Mouse (Mus musculus) gastrocnemius, adult 8-10 months (tissue): Measurements from ENCODE around the gene Zfp169. TPM values are rescaled to one million over a fixed set of nuclear protein-coding genes. Genes with fewer than 3 reads are reported as not detected.

Experiments used
- DNase-seq, 2 experiments: peaks; one replicate each; pipeline ENCODE4 v3.0.0; 2022; ENCODE audit warnings: low spot score in 2 of 2
- total RNA-seq, 4 experiments: library from RNA; stranded (reverse); gene quantifications; 2 replicates each; pipeline ENCODE4 v1.2.4; 2022

Gene Zfp169
- 1 to 10 TPM; 3.0 to 3.9 (median 3.7) TPM for total RNA-seq

- peak; percentile 61 to 71 for DNase-seq
These were observed at the start of gene Zfp169, which contains the start of gene A830005F24Rik for GRCm38 (mm10) chr13:48513003-48513929. Zfp169 (minus strand) TSS chr13:48513451. A830005F24Rik (plus strand) TSS chr13:48513570.

- peak in 1 of 2 experiments; percentile 28 for DNase-seq
These were observed 49.1 kb upstream of the Zfp169 start for GRCm38 (mm10) chr13:48562336-48562735.

DNA sequence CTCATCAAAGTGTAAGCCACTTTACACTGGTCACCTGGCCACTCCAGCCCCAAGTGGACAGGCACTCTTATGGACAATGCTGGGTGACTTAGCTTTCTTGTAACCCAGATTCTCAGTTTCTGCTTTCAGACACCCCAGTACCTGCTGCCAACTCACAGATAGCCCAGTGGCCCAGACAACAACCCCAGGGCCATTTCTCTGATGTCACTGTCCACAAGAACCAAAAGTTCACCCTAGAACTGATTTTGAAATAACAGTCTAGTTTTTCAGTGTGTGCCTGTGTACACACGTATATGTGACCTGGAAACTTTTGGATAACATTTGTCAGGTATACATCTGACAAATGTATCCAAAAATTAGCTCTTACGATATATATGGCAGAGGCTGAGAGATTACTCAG lies 48.2 kb upstream of the Zfp169 start:
- DNase-seq = no peak

- DNase-seq = no peak
These were observed 42.7 kb upstream of the Zfp169 start for GRCm38 (mm10) chr13:48555976-48556375.

DNA sequence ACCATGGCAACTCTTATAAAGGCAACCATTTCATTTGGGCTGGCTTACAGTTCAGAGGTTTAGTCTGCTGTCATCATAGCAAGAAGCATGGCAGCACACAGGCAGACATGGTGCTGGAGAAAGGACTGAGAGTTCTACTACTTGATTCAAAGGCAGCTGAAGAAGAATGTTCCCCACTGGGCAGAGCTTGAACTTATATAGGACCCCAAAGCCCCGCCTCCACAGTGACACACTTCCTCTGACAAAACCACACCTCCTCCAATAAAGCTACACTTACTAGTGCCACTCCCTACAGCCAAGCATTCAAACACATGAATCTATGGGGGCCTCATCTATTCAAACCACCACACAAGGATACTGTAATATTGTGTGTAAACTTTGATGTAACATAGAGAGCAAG lies 41.3 kb upstream of the Zfp169 start:
- DNase-seq = no peak

DNA sequence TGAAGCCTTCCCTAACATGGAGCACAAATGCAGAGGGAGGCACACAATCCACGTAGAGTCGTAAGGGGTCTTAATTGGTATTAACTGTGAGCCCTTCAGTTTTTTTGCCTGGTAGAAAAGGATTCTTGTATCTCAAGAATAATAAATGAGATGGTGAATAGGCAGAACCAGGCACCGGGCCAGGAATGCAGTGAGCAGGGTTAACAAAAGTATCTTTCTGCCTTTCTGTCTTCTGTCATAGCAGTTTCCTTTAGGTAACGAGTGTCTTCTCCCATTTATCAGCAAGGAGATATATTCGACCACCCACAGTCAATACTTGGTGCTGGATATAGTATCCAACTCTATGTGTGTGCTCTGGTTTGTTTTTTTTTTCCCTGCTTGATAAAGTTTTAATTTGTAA lies 40.3 kb upstream of the Zfp169 start:
- no peak for DNase-seq

DNA sequence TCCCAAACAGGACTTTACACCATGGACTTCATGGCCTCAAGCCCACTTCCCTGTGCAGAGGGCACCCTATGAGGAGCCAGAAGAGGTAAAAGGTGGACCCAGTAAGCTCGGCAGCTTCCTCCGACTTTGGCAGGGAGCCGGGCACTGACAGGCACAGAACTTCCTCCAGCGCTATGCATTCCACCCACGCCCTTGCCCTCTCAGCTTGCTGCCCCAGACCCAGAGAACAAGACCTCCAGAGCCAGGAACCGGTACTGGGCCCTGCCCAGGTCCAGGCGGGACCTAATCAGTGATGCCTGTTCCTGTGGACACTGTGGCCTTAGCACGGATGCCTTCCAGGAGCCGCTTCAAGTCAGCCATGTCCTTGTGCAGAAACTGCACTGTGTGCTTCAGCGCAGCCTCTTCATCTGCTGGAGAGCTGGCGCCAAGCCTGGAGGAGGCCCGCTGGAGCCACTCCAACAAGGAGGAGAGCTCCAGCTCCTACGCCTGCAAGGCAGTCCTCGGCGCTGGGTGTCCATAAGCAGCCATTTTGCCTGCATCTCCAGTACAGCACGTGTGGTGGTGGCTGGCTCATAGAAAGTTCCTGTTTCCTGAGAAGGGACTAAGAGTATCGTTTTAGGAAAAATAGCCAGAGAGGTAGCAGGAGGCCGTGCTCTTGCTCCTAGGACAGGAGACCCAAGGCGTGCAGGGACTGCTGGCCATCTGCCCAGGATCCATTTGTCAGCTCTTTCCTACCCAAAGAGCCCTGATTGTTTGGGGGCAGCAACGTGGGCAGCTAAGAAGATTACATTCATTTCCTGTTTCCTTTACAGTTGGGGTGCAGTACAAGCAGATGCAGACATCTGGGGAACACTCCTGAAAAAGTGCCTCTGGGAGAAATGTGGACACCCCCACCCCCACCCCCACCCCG lies 39.2 kb upstream of the Zfp169 start:
- peak; percentile 85 to 93 for DNase-seq

- DNase-seq = no peak
These were observed 35.0 kb upstream of the Zfp169 start for GRCm38 (mm10) chr13:48548296-48548695.

GRCm38 (mm10) chr13:48547623-48548022 lies 34.4 kb upstream of the Zfp169 start:
- DNase-seq = no peak

GRCm38 (mm10) chr13:48546330-48546917 lies 33.2 kb upstream of the Zfp169 start:
- peak; percentile 100 for DNase-seq

- DNase-seq = peak; percentile 94 to 97
These were observed 32.4 kb upstream of the Zfp169 start for GRCm38 (mm10) chr13:48545476-48546281.

GRCm38 (mm10) chr13:48544867-48545266 lies 31.6 kb upstream of the Zfp169 start:
- no peak for DNase-seq

GRCm38 (mm10) chr13:48544391-48544790 lies 31.1 kb upstream of the Zfp169 start:
- no peak for DNase-seq

DNA sequence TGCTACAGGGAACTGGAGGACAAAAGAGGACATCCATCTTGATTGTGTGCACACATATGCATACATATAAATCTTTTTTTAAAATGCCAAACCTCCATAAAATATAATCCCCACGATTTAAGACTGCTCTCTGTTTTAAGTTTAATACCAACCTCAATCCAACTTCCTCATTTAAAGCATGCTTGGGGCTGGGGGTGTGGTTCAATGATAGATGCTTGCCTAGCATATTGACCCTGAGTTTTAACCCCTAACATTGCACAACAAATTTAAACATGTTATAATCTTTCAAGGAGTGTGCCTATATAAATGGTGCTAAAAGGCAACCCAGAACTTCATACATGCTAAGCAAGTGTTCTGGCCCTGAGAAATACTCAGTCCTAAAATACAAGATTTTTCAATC lies 27.2 kb upstream of the Zfp169 start:
- no peak for DNase-seq

DNA sequence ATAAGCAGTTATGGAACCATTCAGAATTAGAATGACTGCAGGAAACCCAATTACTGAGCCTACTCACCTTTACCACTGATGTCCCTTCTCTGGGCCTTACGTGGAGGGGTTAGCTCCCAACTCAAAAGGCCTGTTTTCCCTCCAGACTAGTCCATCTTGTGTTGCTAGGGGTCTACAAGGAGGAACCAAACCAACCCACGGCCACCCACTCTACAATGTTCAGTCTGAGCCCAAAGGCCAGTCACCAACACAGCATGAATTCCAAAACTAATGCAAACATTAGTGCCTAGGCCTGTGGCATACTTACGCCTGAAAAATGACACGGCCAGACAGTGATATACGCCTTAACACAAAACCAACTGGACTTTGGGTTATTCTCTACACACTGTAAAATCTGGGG lies 20.2 kb upstream of the Zfp169 start:
- DNase-seq = no peak

GRCm38 (mm10) chr13:48531448-48531847 lies 18.2 kb upstream of the Zfp169 start:
- no peak for DNase-seq

DNA sequence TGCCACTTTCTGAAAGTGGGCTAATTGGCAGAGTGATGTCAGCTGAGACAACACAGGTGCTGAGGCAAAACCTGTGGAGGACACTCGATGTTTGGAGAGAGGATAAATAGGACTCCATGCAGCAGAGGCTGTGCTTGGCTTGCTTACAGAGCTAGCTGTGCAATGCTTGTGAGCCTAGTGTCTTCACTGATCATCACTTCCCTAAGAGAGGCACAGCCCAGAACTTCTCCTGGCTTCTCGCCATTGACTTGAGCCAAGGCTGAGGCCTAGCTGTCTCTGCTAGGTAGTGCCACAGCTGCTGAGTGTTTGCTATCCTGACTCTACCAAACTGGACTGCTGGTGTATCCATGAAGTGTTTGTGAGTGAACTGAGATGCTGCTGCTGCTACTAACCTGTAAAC lies 17.4 kb upstream of the Zfp169 start:
- peak; percentile 55 to 57 for DNase-seq

GRCm38 (mm10) chr13:48529028-48529427 lies 15.8 kb upstream of the Zfp169 start:
- DNase-seq = no peak

GRCm38 (mm10) chr13:48528123-48528871 lies 15.0 kb upstream of the Zfp169 start:
- peak; percentile 21 to 30 for DNase-seq

- DNase-seq = no peak
These were observed 12.5 kb upstream of the Zfp169 start for GRCm38 (mm10) chr13:48525745-48526144.
